Mouse (Mus musculus) liver, adult 2 months (tissue): Measurements from ENCODE around the gene Blvrb. TPM values are rescaled to one million over a fixed set of nuclear protein-coding genes. Genes with fewer than 3 reads are reported as not detected.

Experiments
- DNase-seq: peaks from one replicate; pipeline ENCODE4 v3.0.0-alpha.2; 2011; ENCODE audit warnings: low read depth, low spot score; ENCODE audit errors: extremely low read depth
- H3K27ac ChIP-seq: fragments of 200-500 bp; replicated peaks from 2 replicates; pipeline ENCODE4 v1.5.1; 2012; ENCODE audit warnings: low read depth, mild to moderate bottlenecking, control low read depth, inconsistent platforms, low read length; ENCODE audit not compliant: insufficient read depth
- H3K27me3 ChIP-seq: fragments of 200-500 bp; 2 replicates; pipeline ENCODE4 v1.6.1; 2012; ENCODE audit warnings: mild to moderate bottlenecking, moderate library complexity, low read length, inconsistent platforms; ENCODE audit not compliant: control insufficient read depth, insufficient read depth
- H3K36me3 ChIP-seq: fragments of 200-500 bp; 2 replicates; pipeline ENCODE4 v1.6.1; 2012; ENCODE audit warnings: low read length, inconsistent platforms; ENCODE audit not compliant: control insufficient read depth, insufficient read depth
- H3K4me1 ChIP-seq: fragments of 200-500 bp; 2 replicates; pipeline ENCODE4 v1.6.1; 2011; ENCODE audit warnings: low read length; ENCODE audit not compliant: control insufficient read depth, insufficient read depth
- H3K4me3 ChIP-seq: fragments of 200-500 bp; 2 replicates; pipeline ENCODE4 v1.5.1; 2011; ENCODE audit warnings: low read depth, mild to moderate bottlenecking, control low read depth, low read length, moderate library complexity; ENCODE audit not compliant: insufficient read depth
- H3K79me2 ChIP-seq: fragments of 200-500 bp; 2 replicates; pipeline ENCODE4 v1.6.1; 2012; ENCODE audit warnings: inconsistent platforms, mild to moderate bottlenecking, low read length, moderate library complexity; ENCODE audit not compliant: control insufficient read depth, insufficient read depth
- H3K9ac ChIP-seq: fragments of 200-500 bp; 2 replicates; pipeline ENCODE4 v1.6.1; 2012; ENCODE audit warnings: low read depth, mild to moderate bottlenecking, control low read depth, inconsistent platforms, low read length
- CTCF ChIP-seq: fragments of 200-500 bp; IDR thresholded peaks from 2 replicates; pipeline ENCODE4 v1.5.1; 2011; ENCODE audit warnings: low read depth, low read length, control low read depth
- POLR2A ChIP-seq: fragments of 200-500 bp; IDR thresholded peaks from 2 replicates; pipeline ENCODE4 v1.6.1; 2011; ENCODE audit warnings: low read length, control low read depth; ENCODE audit not compliant: insufficient read depth; ENCODE audit errors: extremely low read depth
- WGBS: fragments of 180-500 bp; shearing (Covaris S2); methylation state at CpG from one replicate; pipeline ENCODE4 v1.1.7; 2018; 5-methylcytosine and 5-hydroxymethylcytosine counted together
- polyA plus RNA-seq: library from polyadenylated mRNA; depleted of rRNA; stranded (reverse); fragments of >200 nt; gene quantifications from 2 replicates; pipeline ENCODE4 v1.2.3, GENCODE M21; 2012
- total RNA-seq: library from RNA; depleted of rRNA; stranded (reverse); fragments of >200 nt; gene quantifications from 2 replicates; pipeline ENCODE4 v1.2.3, GENCODE M21; 2014

Blvrb gene
- total and polyA plus RNA-seq, 2 experiments: 142 to 268 TPM

GRCm38 (mm10) chr7:27452206-27452770, 4.5 kb downstream of the Blvrb start:
- TF ChIP-seq CTCF (no peak), POLR2A (no peak)
- peak overlapping the region; percentile 53 for H3K4me3 ChIP-seq
- H3K9ac ChIP-seq: peak overlapping the region; percentile 62
- H3K4me1 ChIP-seq: peaks cover 16% of the 10 kb centered on the region; the same call in 1 of the 2 replicates
- H3K36me3 ChIP-seq: no peaks in the 10 kb centered on the region
- WGBS: 11% methylated on average over 13 of the region's 13 CpGs
- H3K79me2 ChIP-seq: peaks cover 6% of the 10 kb centered on the region; the same call in 1 of the 2 replicates
- DNase-seq: peak; percentile 94
- H3K27ac ChIP-seq: peak overlapping the region; percentile 94
- H3K27me3 ChIP-seq: no peaks in the 10 kb centered on the region

GRCm38 (mm10) chr7:27454461-27455121, 6.8 kb downstream of the Blvrb start:
- Histone ChIP-seq H3K4me1 (peaks cover 7% of the 10 kb centered on the region; the same call in 1 of the 2 replicates), H3K4me3 (no peak overlapping the region), H3K36me3 (no peaks in the 10 kb centered on the region), H3K79me2 (peaks cover 6% of the 10 kb centered on the region; the same call in 1 of the 2 replicates), H3K27ac (peak overlapping the region; percentile 52), H3K27me3 (no peaks in the 10 kb centered on the region), H3K9ac (no peak overlapping the region)
- DNase-seq: peak; percentile 62
- no peak for TF ChIP-seq POLR2A
- no peak for TF ChIP-seq CTCF
- WGBS: 53% methylated on average over 10 of the region's 10 CpGs

DNA sequence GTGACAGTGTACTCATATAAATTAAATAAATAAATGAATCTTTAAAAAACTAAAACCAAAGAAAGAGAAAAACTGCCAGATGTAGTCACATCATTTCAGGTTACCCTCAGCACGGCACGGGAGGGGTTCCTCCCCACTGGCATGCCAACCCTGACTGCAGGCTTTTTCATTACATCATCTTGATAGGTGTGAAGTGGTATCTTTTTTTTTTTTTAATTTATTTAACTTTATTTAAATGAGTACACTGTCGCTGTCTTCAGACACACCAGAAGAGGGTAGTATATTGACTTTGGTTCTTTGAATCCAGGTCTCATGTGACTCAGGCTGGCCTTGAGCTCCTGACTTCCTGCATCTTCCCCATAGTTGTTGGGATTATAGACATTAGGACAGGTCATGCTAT, 7.5 kb downstream of the Blvrb start:
- Histone ChIP-seq H3K9ac (no peak overlapping the region), H3K79me2 (peaks cover 6% of the 10 kb centered on the region; the same call in 1 of the 2 replicates), H3K4me3 (no peak overlapping the region), H3K27ac (no peak overlapping the region), H3K36me3 (no peaks in the 10 kb centered on the region), H3K4me1 (peaks cover 6% of the 10 kb centered on the region; the same call in 1 of the 2 replicates), H3K27me3 (no peaks in the 10 kb centered on the region)
- WGBS: 93% methylated on average over 3 of the region's 3 CpGs
- DNase-seq: no peak
- no peak for TF ChIP-seq CTCF
- no peak for TF ChIP-seq POLR2A

DNA sequence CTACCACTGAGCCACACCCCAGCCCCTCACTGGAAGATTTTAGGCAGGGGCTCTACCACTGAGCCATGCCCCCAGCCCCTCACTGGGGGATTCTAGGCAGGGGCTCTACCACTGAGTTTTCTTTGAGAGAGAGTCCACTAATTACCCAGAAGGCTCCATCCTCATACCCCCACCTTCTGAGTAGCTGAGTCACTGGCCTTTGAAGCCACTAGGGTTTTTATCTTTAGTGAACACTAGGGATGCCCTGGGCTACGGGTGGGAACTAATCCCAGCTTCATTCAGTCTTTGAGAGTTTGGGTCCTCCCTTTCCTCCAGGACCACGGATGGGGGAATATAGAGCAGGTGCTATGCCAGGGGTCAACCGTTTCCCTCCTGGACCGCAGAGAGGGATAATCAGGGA, 10.8 kb downstream of the Blvrb start:
- Histone ChIP-seq H3K36me3 (peaks cover 12% of the 10 kb centered on the region; the same call in 1 of the 2 replicates), H3K27ac (no peak overlapping the region), H3K4me3 (no peak overlapping the region), H3K27me3 (no peaks in the 10 kb centered on the region), H3K79me2 (peaks cover 6% of the 10 kb centered on the region; the same call in 1 of the 2 replicates), H3K9ac (no peak overlapping the region), H3K4me1 (no peaks in the 10 kb centered on the region)
- whole genome bisulfite sequencing: 92% methylated on average over 4 of the region's 4 CpGs
- no peak for DNase-seq
- no peak for TF ChIP-seq CTCF
- no peak for TF ChIP-seq POLR2A

DNA sequence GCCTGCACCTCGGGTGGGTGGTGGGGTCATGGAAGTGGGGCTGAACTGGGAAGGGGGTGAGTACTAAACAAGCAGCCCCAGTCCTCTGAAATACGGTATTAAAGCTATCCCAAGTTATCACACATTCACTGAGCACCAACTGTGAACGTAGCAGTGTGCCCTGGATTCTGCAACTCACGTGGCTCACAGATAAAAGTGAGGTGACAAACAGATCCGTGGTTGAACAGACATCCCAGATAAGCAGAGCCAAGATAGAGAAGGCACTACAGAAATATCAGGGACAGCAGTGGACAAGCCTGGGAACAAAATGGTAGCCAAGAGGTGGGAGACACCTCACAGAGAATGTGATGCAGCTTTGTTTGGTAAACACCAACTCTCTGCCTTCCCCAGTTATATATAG, 11.9 kb downstream of the Blvrb start:
- Histone ChIP-seq H3K79me2 (peaks cover 6% of the 10 kb centered on the region; the same call in 1 of the 2 replicates), H3K27ac (no peak overlapping the region), H3K4me1 (no peaks in the 10 kb centered on the region), H3K4me3 (no peak overlapping the region), H3K36me3 (peaks cover 18% of the 10 kb centered on the region), H3K27me3 (no peaks in the 10 kb centered on the region), H3K9ac (no peak overlapping the region)
- DNase-seq: no peak
- TF ChIP-seq POLR2A (no peak), CTCF (no peak)
- 89% methylated on average over 5 of the region's 5 CpGs for WGBS

GRCm38 (mm10) chr7:27460477-27460876, 12.7 kb downstream of the Blvrb start:
- TF ChIP-seq CTCF (no peak), POLR2A (no peak)
- Histone ChIP-seq H3K4me3 (no peak overlapping the region), H3K9ac (no peak overlapping the region), H3K27ac (no peak overlapping the region), H3K79me2 (peaks cover 6% of the 10 kb centered on the region; the same call in 1 of the 2 replicates), H3K27me3 (no peaks in the 10 kb centered on the region), H3K36me3 (peaks cover 18% of the 10 kb centered on the region), H3K4me1 (no peaks in the 10 kb centered on the region)
- no peak for DNase-seq
- WGBS: 90% methylated on average over 6 of the region's 6 CpGs
